Mouse (Mus musculus) C2C12 (cell line): ENCODE data around the gene Palm. TPM values are rescaled to one million over a fixed set of nuclear protein-coding genes. Genes with fewer than 3 reads are reported as not detected.

Experiments used
- H3K27me3 ChIP-seq: one replicate; pipeline ENCODE4 v1.6.1; 2011; ENCODE audit not compliant: control insufficient read depth, insufficient read depth, insufficient read length
- H3K36me3 ChIP-seq: one replicate; pipeline ENCODE4 v1.6.1; 2011; ENCODE audit not compliant: control insufficient read depth, insufficient read depth
- H3K4me3 ChIP-seq: one replicate; pipeline ENCODE4 v1.5.1; 2011; ENCODE audit warnings: mild to moderate bottlenecking, control low read depth; ENCODE audit not compliant: poor library complexity, insufficient read depth, severe bottlenecking
- H3K79me2 ChIP-seq: one replicate; pipeline ENCODE4 v1.6.1; 2011; ENCODE audit not compliant: control insufficient read depth, insufficient read depth
- H3K79me3 ChIP-seq: one replicate; pipeline ENCODE4 v1.6.1; 2011; ENCODE audit warnings: low read depth, control low read depth
- H3ac ChIP-seq: one replicate; pipeline ENCODE3; 2011; ENCODE audit warnings: low read depth; ENCODE audit not compliant: control insufficient read depth, insufficient read length
- CEBPB ChIP-seq: IDR thresholded peaks from one replicate; pipeline ENCODE4 v1.6.1; 2011; ENCODE audit warnings: low read depth, mild to moderate bottlenecking, control low read depth, moderate library complexity
- CTCF ChIP-seq: IDR thresholded peaks from one replicate; pipeline ENCODE4 v1.5.1; 2011; ENCODE audit not compliant: control insufficient read depth, insufficient read depth, insufficient read length
- FOSL1 ChIP-seq: IDR thresholded peaks from one replicate; pipeline ENCODE4 v1.8.0; 2011; ENCODE audit warnings: mild to moderate bottlenecking, low read length; ENCODE audit not compliant: poor library complexity, insufficient read depth, severe bottlenecking
- MAX ChIP-seq: IDR thresholded peaks from one replicate; pipeline ENCODE4 v1.6.1; 2011; ENCODE audit warnings: mild to moderate bottlenecking, control low read depth
- MYOD1 ChIP-seq: IDR thresholded peaks from one replicate; pipeline ENCODE4 v1.6.1; 2011; ENCODE audit warnings: low read depth; ENCODE audit not compliant: control insufficient read depth, insufficient read length
- MYOG ChIP-seq: IDR thresholded peaks from one replicate; pipeline ENCODE4 v1.6.1; 2011; ENCODE audit not compliant: control insufficient read depth, insufficient read length; ENCODE audit errors: extremely low read depth
- USF1 ChIP-seq: IDR thresholded peaks from one replicate; pipeline ENCODE4 v1.6.1; 2011; ENCODE audit warnings: low read depth, mild to moderate bottlenecking, control low read depth, moderate library complexity
- polyA plus RNA-seq: library from polyadenylated mRNA; unstranded; fragments of >200 nt; fragmentation: generic; extraction: Trizol; gene quantifications from one replicate; pipeline ENCODE4 v1.2.1, GENCODE M21; 2012; ENCODE audit warnings: missing spikeins

Gene Palm
- polyA plus RNA-seq, 1 experiment = 39.9 TPM

GRCm38 (mm10) chr10:79797326-79797725 is 4.0 kb downstream of the Palm start:
- Histone ChIP-seq H3K79me2 (peaks cover 57% of the 10 kb centered on the region), H3ac (no peak overlapping the region), H3K4me3 (no peak overlapping the region), H3K36me3 (no peaks in the 10 kb centered on the region), H3K27me3 (no peaks in the 10 kb centered on the region), H3K79me3 (peaks cover 2% of the 10 kb centered on the region)
- TF ChIP-seq MAX (no peak), MYOG (no peak), USF1 (no peak), CTCF (no peak), FOSL1 (no peak), CEBPB (no peak), MYOD1 (no peak)

GRCm38 (mm10) chr10:79798289-79798928 is 5.0 kb downstream of the Palm start:
- H3ac ChIP-seq = no peak overlapping the region
- H3K79me3 ChIP-seq = peaks cover 2% of the 10 kb centered on the region
- no peaks in the 10 kb centered on the region for H3K36me3 ChIP-seq
- no peak overlapping the region for H3K4me3 ChIP-seq
- TF ChIP-seq MYOG (no peak), MYOD1 (no peak), CTCF (no peak)
- peaks cover 57% of the 10 kb centered on the region for H3K79me2 ChIP-seq
- no peaks in the 10 kb centered on the region for H3K27me3 ChIP-seq

- H3K36me3 ChIP-seq = no peaks in the 10 kb centered on the region
- peaks cover 40% of the 10 kb centered on the region for H3K79me2 ChIP-seq
- no peaks in the 10 kb centered on the region for H3K27me3 ChIP-seq
- TF ChIP-seq FOSL1 (no peak), MAX (no peak), MYOG (no peak), USF1 (no peak), CEBPB (no peak), MYOD1 (no peak), CTCF (no peak)
- no peak overlapping the region for H3K4me3 ChIP-seq
- H3ac ChIP-seq = no peak overlapping the region
- H3K79me3 ChIP-seq = peaks cover 2% of the 10 kb centered on the region
Observed at GRCm38 (mm10) chr10:79800508-79800907, 7.1 kb downstream of the Palm start.

GRCm38 (mm10) chr10:79801837-79802236 is 8.5 kb downstream of the Palm start:
- Histone ChIP-seq H3K36me3 (no peaks in the 10 kb centered on the region), H3K79me2 (peaks cover 28% of the 10 kb centered on the region), H3K79me3 (peaks cover 2% of the 10 kb centered on the region), H3K4me3 (no peak overlapping the region), H3ac (no peak overlapping the region), H3K27me3 (no peaks in the 10 kb centered on the region)
- TF ChIP-seq MAX (no peak), MYOG (no peak), MYOD1 (no peak), CEBPB (no peak)

- H3ac ChIP-seq = no peak overlapping the region
- H3K27me3 ChIP-seq = no peaks in the 10 kb centered on the region
- no peaks in the 10 kb centered on the region for H3K36me3 ChIP-seq
- H3K79me2 ChIP-seq = peaks cover 24% of the 10 kb centered on the region
- no peak overlapping the region for H3K4me3 ChIP-seq
- TF ChIP-seq FOSL1 = no peak
- no peak for TF ChIP-seq USF1
- TF ChIP-seq CTCF = no peak
- peak; percentile 48 for TF ChIP-seq CEBPB
- H3K79me3 ChIP-seq = peaks cover 2% of the 10 kb centered on the region
Observed at GRCm38 (mm10) chr10:79802331-79802971, 9.1 kb downstream of the Palm start.

GRCm38 (mm10) chr10:79803716-79804323 is 10.4 kb downstream of the Palm start:
- Histone ChIP-seq H3ac (no peak overlapping the region), H3K27me3 (no peaks in the 10 kb centered on the region), H3K79me2 (peaks cover 10% of the 10 kb centered on the region), H3K79me3 (peaks cover 2% of the 10 kb centered on the region), H3K4me3 (no peak overlapping the region), H3K36me3 (no peaks in the 10 kb centered on the region)
- TF ChIP-seq MYOD1 (no peak), CEBPB (no peak), CTCF (no peak), FOSL1 (no peak), MYOG (no peak), USF1 (no peak), MAX (no peak)
